Mouse (Mus musculus) neural tube, embryonic 15.5 days (tissue): ENCODE data around the gene Chrdl2. TPM values are rescaled to one million over a fixed set of nuclear protein-coding genes. Genes with fewer than 3 reads are reported as not detected.
"Not testable (repeated sequence)": the region's sequence is repeated elsewhere in the genome, so short reads cannot be mapped to it uniquely, and the experiment has no call there.

Source experiments
- ATAC-seq: fragments of 200-750 bp; cut with Nextera tagmentation; 2 replicates; pipeline ENCODE4 v1.8.0; 2017; ENCODE audit warnings: mild to moderate bottlenecking, moderate TSS enrichment, moderate library complexity; ENCODE audit not compliant: low FRiP score
- H3K27ac ChIP-seq: fragments of 300-500 bp; sonication (generic); replicated peaks from 2 replicates; pipeline ENCODE4 v1.5.1; 2015; ENCODE audit warnings: mild to moderate bottlenecking, inconsistent platforms
- H3K27me3 ChIP-seq: fragments of 300-500 bp; sonication (generic); replicated peaks from 2 replicates; pipeline ENCODE4 v1.6.1; 2015; ENCODE audit warnings: inconsistent platforms
- H3K36me3 ChIP-seq: fragments of 300-500 bp; sonication (generic); 2 replicates; pipeline ENCODE4 v1.6.1; 2015; ENCODE audit warnings: inconsistent platforms
- H3K4me1 ChIP-seq: fragments of 300-500 bp; sonication (generic); 2 replicates; pipeline ENCODE4 v1.6.1; 2015; ENCODE audit warnings: inconsistent platforms
- H3K4me2 ChIP-seq: fragments of 300-500 bp; sonication (generic); 2 replicates; pipeline ENCODE4 v1.6.1; 2015; ENCODE audit warnings: inconsistent platforms, mild to moderate bottlenecking, moderate library complexity
- H3K4me3 ChIP-seq: fragments of 300-500 bp; sonication (generic); replicated peaks from 2 replicates; pipeline ENCODE4 v1.5.1; 2015; ENCODE audit warnings: mild to moderate bottlenecking, inconsistent platforms
- H3K9ac ChIP-seq: fragments of 300-500 bp; sonication (generic); replicated peaks from 2 replicates; pipeline ENCODE4 v1.6.1; 2015; ENCODE audit warnings: mild to moderate bottlenecking, inconsistent platforms
- H3K9me3 ChIP-seq: fragments of 300-500 bp; sonication (generic); replicated peaks from 2 replicates; pipeline ENCODE4 v1.6.1; 2016; ENCODE audit warnings: inconsistent platforms
- WGBS: fragments of 180-500 bp; shearing (Covaris S2); methylation state at CpG from one replicate; pipeline ENCODE4 v1.1.7; 2015; ENCODE audit warnings: mixed read lengths; 5-methylcytosine and 5-hydroxymethylcytosine counted together
- polyA plus RNA-seq: library from polyadenylated mRNA; unstranded; fragments of >200 nt; fragmentation: Nextera tagmentation; extraction: Ambion mirVana; gene quantifications from 2 replicates; pipeline ENCODE4 v1.2.1, GENCODE M21; 2015

The Chrdl2 gene
- polyA plus RNA-seq, 1 experiment from 2014 or later = 0.28 TPM

DNA sequence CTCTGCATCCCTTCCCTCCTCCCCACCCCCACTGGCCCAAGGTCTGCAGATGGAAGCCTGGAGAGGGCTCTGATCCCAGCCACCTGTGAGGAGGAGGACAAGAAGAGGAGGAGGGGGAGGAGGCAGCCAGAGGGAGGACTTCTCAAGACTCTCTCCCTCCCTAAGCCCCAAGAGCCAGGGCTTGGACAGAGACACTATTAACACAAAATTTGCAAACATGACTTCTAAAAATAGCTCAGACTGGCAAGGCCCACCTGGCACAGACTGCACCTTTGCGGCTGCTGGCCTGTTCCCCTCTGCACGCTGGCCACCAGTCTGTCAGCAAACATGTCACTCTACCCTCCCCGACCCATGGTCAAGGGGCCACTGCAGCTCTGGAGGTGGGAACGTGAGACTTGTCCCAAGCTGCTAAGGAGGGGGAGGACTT lies 37.6 kb downstream of the Chrdl2 start:
- Histone ChIP-seq H3K4me2 (no peak overlapping the region), H3K9me3 (no peaks in the 10 kb centered on the region), H3K27me3 (no peaks in the 10 kb centered on the region; the same call in 1 of the 2 replicates), H3K36me3 (no peaks in the 10 kb centered on the region), H3K27ac (no peak overlapping the region), H3K4me3 (no peak overlapping the region), H3K9ac (no peak overlapping the region), H3K4me1 (no peaks in the 10 kb centered on the region)
- WGBS = 60% methylated on average over 4 of the region's 4 CpGs
- no peak for ATAC-seq

DNA sequence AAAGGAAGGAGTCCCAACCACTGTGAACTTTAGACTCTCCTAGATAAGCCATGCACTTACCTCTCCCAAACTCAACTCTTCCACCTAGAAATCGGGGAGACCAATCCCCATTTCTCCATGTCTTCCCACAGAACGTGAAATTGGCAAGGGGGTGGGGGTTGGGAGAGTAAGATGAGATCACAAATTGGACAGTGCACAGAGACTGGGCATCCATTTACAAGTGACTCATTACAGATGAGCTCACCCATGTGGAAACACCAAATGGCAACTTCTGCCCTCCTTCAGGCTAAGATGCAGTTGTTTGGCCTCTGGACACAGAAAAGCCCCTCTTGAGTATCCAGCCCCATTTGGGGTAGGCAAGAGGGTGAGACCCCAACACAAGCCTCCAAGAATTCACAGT lies 40.5 kb downstream of the Chrdl2 start:
- Histone ChIP-seq H3K4me3 (no peak overlapping the region), H3K9ac (no peak overlapping the region), H3K36me3 (no peaks in the 10 kb centered on the region), H3K9me3 (no peaks in the 10 kb centered on the region), H3K27ac (no peak overlapping the region), H3K4me2 (no peak overlapping the region), H3K27me3 (no peaks in the 10 kb centered on the region; the same call in 1 of the 2 replicates), H3K4me1 (no peaks in the 10 kb centered on the region)
- ATAC-seq = no peak
- 72% methylated on average over 2 of the region's 2 CpGs for WGBS

DNA sequence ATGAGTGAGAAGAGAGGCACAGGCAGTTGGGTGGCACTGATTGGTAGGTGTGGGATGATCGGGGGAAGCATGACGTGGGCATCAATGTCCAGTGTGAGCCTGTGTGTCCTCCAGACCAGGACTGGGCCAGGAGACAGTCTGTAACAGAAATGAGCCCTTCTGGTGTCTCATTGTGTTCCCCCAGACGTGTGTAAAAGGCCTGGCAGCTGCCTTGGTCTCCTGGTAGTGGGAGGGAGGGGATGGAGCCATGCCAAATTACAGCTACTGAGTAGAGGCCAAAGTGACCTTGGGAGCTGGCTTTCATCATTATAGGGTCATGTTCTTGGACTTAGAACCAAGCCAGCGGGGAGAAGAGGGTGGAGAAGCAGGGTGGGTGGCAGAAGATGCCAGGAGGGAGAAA lies 45.9 kb downstream of the Chrdl2 start:
- WGBS = 65% methylated on average over 4 of the region's 4 CpGs
- H3K4me2 ChIP-seq = no peak overlapping the region
- no peak for ATAC-seq
- H3K9ac ChIP-seq = no peak overlapping the region
- H3K36me3 ChIP-seq = no peaks in the 10 kb centered on the region
- H3K27me3 ChIP-seq = no peaks in the 10 kb centered on the region
- H3K4me3 ChIP-seq = no peak overlapping the region
- H3K27ac ChIP-seq = no peak overlapping the region
- H3K9me3 ChIP-seq = no peaks in the 10 kb centered on the region
- H3K4me1 ChIP-seq = no peaks in the 10 kb centered on the region

DNA sequence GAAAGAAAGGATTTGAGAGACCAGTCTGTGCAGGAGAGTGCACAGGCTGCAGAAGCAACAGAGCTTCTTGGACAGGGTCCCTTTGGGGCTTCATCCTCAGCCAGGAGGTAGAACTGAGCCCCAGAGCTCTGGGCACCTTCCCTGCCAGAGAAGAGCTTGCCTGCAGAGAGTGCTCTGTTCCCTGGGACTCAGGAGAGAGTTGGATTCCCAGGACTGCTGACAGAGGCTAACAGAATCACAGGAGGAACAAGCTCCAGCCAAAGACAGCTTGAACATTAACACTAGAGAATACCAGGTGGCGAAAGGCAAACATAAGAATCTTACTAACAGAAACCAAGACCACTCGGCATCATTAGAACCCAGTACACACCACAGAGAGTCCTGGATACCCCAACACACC lies 47.0 kb downstream of the Chrdl2 start:
- not testable (repeated sequence) for H3K4me3 ChIP-seq, H3K4me1 ChIP-seq, H3K9ac ChIP-seq, ATAC-seq, H3K27me3 ChIP-seq, H3K4me2 ChIP-seq, H3K9me3 ChIP-seq, H3K36me3 ChIP-seq, H3K27ac ChIP-seq
- WGBS = 88% methylated on average over 2 of the region's 2 CpGs

DNA sequence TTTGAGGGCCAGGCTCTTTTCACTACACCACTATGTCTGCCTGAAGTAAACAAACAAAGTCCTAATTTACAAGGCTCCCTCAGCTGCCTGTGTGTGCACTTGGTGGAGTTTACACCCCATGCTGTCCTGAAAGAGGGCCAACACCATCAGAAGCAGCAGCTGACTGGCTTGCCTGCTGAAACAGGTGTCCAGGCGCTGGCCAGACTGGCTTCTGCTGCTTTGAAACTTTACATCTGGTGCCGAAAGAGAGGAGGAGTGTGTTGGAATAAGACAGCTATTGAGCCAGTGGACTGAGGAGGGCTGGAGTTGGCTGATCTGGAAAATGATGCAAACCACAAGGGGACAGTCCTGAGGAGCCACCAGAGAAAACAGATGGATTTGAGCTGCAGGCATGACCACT lies 68.0 kb downstream of the Chrdl2 start:
- Histone ChIP-seq H3K9ac (no peak overlapping the region), H3K36me3 (peaks cover 3% of the 10 kb centered on the region; the same call in 1 of the 2 replicates), H3K9me3 (no peaks in the 10 kb centered on the region), H3K4me3 (no peak overlapping the region), H3K27me3 (no peaks in the 10 kb centered on the region), H3K4me2 (no peak overlapping the region), H3K27ac (no peak overlapping the region), H3K4me1 (no peaks in the 10 kb centered on the region)
- WGBS = 91% methylated on average over 2 of the region's 2 CpGs
- ATAC-seq = no peak

DNA sequence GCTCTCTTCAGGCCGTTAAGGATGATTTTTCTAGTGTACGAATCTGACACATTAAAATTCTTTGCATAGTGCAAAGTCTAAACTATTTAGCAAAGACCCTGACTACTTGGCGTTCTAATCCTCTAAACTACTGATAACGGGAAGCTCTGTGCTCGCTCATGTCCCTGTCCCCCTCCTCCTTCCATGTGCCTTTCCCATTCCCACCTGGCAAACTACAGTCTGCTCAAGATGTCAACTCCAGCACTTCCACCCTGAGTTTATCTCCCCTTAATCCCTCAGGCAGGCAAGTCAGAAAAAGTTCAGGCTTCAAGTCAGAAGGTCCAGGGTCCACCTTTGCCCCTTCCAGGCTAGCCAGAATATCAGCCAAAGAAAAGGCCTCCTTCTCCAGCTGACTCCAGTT lies 70.3 kb downstream of the Chrdl2 start:
- H3K27me3 ChIP-seq = no peaks in the 10 kb centered on the region
- no peak overlapping the region for H3K4me2 ChIP-seq
- no peak overlapping the region for H3K4me3 ChIP-seq
- no peak overlapping the region for H3K27ac ChIP-seq
- H3K4me1 ChIP-seq = no peaks in the 10 kb centered on the region
- no peaks in the 10 kb centered on the region for H3K9me3 ChIP-seq
- H3K9ac ChIP-seq = no peak overlapping the region
- no peak for ATAC-seq
- peaks cover 4% of the 10 kb centered on the region for H3K36me3 ChIP-seq
- 92% methylated on average over 5 of the region's 5 CpGs for WGBS

DNA sequence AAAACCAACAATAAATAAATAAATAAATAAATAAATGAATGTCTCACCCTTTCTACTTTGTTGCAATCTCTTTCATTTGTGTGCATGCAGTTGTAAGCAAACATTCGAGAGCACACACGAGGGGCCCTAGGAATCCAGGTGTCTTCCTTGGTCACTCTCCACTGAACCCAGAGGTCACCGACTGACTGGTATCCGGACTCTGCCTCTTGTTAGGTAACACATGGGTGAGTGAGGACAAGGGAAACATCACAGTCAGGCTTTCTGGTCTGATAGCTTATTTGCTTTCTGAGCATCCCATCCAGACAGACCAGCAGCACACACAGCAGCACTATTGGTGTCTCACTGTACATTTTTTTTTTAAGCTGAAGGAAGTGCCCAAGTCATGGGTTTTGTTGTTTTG lies 71.1 kb downstream of the Chrdl2 start:
- H3K4me1 ChIP-seq = no peaks in the 10 kb centered on the region
- H3K27me3 ChIP-seq = no peaks in the 10 kb centered on the region
- no peak overlapping the region for H3K9ac ChIP-seq
- 88% methylated on average over 4 of the region's 4 CpGs for WGBS
- H3K4me3 ChIP-seq = no peak overlapping the region
- peaks cover 11% of the 10 kb centered on the region for H3K36me3 ChIP-seq
- no peak for ATAC-seq
- H3K9me3 ChIP-seq = no peaks in the 10 kb centered on the region
- no peak overlapping the region for H3K27ac ChIP-seq
- no peak overlapping the region for H3K4me2 ChIP-seq

DNA sequence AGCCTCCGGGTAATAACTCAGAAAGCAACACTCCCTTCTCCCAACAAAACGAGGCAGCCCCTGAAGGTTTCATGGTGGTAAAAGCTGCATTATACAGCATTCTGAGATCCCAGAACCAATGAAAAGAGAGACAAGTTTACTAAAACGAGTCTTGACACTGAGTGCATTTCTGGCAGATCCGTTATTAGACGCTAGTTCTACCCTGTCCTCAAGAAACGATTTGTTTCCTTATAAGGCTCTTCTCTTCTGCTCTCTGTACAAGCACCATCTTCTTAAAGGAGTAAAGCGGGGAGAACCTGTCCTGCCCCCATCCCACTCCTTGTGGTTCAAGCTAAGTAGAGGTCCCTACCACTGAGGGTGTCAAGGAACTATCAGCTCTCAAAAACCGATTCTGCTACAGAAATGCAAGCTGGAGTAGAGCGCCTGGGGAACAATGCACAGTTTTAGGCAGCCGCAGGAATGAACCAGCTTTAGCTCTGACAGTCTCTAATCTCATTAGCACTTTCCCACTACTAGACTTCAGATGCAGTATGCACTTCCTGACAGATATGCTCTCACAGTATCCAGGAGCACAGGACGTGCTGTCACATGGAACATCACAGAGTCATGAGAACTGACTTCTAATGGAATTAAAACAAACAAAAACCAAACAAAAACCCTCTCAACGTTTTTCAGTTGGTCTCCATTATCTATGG lies 74.3 kb downstream of the Chrdl2 start:
- Histone ChIP-seq H3K4me3 (no peak overlapping the region), H3K9me3 (no peaks in the 10 kb centered on the region), H3K27me3 (no peaks in the 10 kb centered on the region), H3K4me1 (no peaks in the 10 kb centered on the region), H3K4me2 (no peak overlapping the region), H3K36me3 (peaks cover 33% of the 10 kb centered on the region), H3K27ac (no peak overlapping the region), H3K9ac (no peak overlapping the region)
- no peak for ATAC-seq
- 74% methylated on average over 12 of the region's 12 CpGs for WGBS

DNA sequence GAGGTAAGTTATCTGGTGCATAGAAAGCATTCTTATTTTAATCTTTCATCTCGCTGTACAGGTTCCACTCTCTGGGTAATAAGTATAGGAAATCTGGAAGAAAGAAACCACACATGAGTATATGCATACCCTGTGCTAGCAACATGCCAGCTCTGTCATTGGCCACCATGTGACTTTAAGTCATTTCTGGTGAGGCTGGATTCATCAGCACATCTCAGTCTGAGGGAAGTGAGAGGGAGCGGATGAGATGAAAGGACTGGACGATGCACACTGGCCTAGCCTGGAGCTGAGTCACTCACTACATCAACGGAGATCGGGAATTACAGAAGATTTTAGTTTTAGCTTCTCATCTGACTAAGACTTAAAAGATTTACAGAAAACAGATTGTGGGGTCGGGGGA lies 76.9 kb downstream of the Chrdl2 start:
- 95% methylated on average over 6 of the region's 6 CpGs for WGBS
- H3K27ac ChIP-seq = no peak overlapping the region
- no peak overlapping the region for H3K4me2 ChIP-seq
- H3K9ac ChIP-seq = no peak overlapping the region
- ATAC-seq = no peak
- H3K4me1 ChIP-seq = no peaks in the 10 kb centered on the region
- H3K27me3 ChIP-seq = no peaks in the 10 kb centered on the region
- H3K36me3 ChIP-seq = peaks cover 56% of the 10 kb centered on the region
- H3K4me3 ChIP-seq = no peak overlapping the region
- no peaks in the 10 kb centered on the region for H3K9me3 ChIP-seq

DNA sequence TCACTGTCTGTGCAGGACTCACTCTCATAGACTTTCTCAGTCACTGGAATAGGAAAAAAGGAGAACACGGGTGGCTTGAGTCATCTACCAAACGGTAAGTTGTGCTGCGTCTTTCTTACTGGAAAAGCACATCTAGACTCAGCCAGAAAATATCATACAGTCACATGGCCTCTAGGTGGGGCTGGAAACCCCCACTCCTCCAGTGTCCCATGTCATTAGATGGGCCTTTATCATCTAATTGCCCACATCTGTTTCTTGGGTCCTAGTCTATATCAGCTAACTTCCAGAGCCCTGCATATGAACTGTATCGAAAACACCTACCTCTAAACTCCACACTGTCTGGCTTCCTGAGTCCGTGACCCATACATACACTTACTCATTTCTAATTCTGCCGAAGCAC lies 77.8 kb downstream of the Chrdl2 start:
- Histone ChIP-seq H3K9ac (no peak overlapping the region), H3K4me1 (no peaks in the 10 kb centered on the region), H3K36me3 (peaks cover 58% of the 10 kb centered on the region), H3K4me2 (no peak overlapping the region), H3K27ac (no peak overlapping the region), H3K4me3 (no peak overlapping the region), H3K27me3 (no peaks in the 10 kb centered on the region), H3K9me3 (no peaks in the 10 kb centered on the region)
- ATAC-seq = no peak
- 90% methylated on average over 6 of the region's 6 CpGs for WGBS
